Mouse (Mus musculus) liver, adult 2 months (tissue): ENCODE measurements around the gene Myo5a. TPM values are rescaled to one million over a fixed set of nuclear protein-coding genes. Genes with fewer than 3 reads are reported as not detected.

Experiments
- DNase-seq: peaks from one replicate; pipeline ENCODE4 v3.0.0-alpha.2; 2011; ENCODE audit warnings: low read depth, low spot score; ENCODE audit errors: extremely low read depth
- H3K27ac ChIP-seq: fragments of 200-500 bp; replicated peaks from 2 replicates; pipeline ENCODE4 v1.5.1; 2012; ENCODE audit warnings: low read depth, mild to moderate bottlenecking, control low read depth, inconsistent platforms, low read length; ENCODE audit not compliant: insufficient read depth
- H3K27me3 ChIP-seq: fragments of 200-500 bp; 2 replicates; pipeline ENCODE4 v1.6.1; 2012; ENCODE audit warnings: mild to moderate bottlenecking, moderate library complexity, low read length, inconsistent platforms; ENCODE audit not compliant: control insufficient read depth, insufficient read depth
- H3K36me3 ChIP-seq: fragments of 200-500 bp; 2 replicates; pipeline ENCODE4 v1.6.1; 2012; ENCODE audit warnings: low read length, inconsistent platforms; ENCODE audit not compliant: control insufficient read depth, insufficient read depth
- H3K4me1 ChIP-seq: fragments of 200-500 bp; 2 replicates; pipeline ENCODE4 v1.6.1; 2011; ENCODE audit warnings: low read length; ENCODE audit not compliant: control insufficient read depth, insufficient read depth
- H3K4me3 ChIP-seq: fragments of 200-500 bp; 2 replicates; pipeline ENCODE4 v1.5.1; 2011; ENCODE audit warnings: low read depth, mild to moderate bottlenecking, control low read depth, low read length, moderate library complexity; ENCODE audit not compliant: insufficient read depth
- H3K79me2 ChIP-seq: fragments of 200-500 bp; 2 replicates; pipeline ENCODE4 v1.6.1; 2012; ENCODE audit warnings: inconsistent platforms, mild to moderate bottlenecking, low read length, moderate library complexity; ENCODE audit not compliant: control insufficient read depth, insufficient read depth
- H3K9ac ChIP-seq: fragments of 200-500 bp; 2 replicates; pipeline ENCODE4 v1.6.1; 2012; ENCODE audit warnings: low read depth, mild to moderate bottlenecking, control low read depth, inconsistent platforms, low read length
- CTCF ChIP-seq: fragments of 200-500 bp; IDR thresholded peaks from 2 replicates; pipeline ENCODE4 v1.5.1; 2011; ENCODE audit warnings: low read depth, low read length, control low read depth
- POLR2A ChIP-seq: fragments of 200-500 bp; IDR thresholded peaks from 2 replicates; pipeline ENCODE4 v1.6.1; 2011; ENCODE audit warnings: low read length, control low read depth; ENCODE audit not compliant: insufficient read depth; ENCODE audit errors: extremely low read depth
- WGBS: fragments of 180-500 bp; shearing (Covaris S2); methylation state at CpG from one replicate; pipeline ENCODE4 v1.1.7; 2018; 5-methylcytosine and 5-hydroxymethylcytosine counted together
- polyA plus RNA-seq: library from polyadenylated mRNA; depleted of rRNA; stranded (reverse); fragments of >200 nt; gene quantifications from 2 replicates; pipeline ENCODE4 v1.2.3, GENCODE M21; 2012; rRNA removed
- total RNA-seq: library from RNA; depleted of rRNA; stranded (reverse); fragments of >200 nt; gene quantifications from 2 replicates; pipeline ENCODE4 v1.2.3, GENCODE M21; 2014; rRNA removed

Myo5a gene
- total RNA-seq (0.74 and 1.1 TPM in 2 replicates), polyA plus RNA-seq (0.06 and 0.17 TPM in 2 replicates)

DNA sequence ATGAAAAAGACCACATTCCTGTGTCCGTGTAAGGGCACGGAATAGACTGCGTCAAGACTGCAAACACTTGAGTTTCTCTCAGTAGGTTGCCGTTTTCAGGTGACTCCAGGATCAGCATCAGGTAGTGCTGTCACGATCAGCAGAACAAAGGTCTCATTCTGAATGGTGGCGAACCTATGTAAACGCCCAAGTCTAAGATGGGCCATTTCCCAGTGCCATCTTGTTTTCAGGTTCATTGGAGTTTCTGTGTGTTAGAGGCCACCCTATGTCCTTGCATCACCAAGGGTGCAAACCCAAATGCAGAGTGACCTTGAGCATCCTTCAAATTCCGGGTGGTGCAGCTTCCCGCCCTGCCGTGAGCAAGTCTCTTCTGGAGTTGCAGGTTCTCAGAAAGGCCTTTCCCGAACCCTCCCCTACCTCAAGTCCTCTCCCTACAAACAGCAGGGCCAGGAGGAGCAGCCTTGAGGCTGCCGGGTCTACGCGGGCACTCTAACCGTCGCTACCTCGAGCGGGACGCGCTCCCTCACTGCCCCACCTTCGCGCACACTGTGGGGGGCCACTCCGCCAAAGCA lies at the start of gene Myo5a:
Myo5a (plus strand) TSS at position 559 of the 572 bp plus-strand sequence.
- Histone ChIP-seq H3K4me1 (peaks cover 5% of the 10 kb centered on the region; the same call in 1 of the 2 replicates), H3K36me3 (no peaks in the 10 kb centered on the region), H3K9ac (peak within 1 kb of the TSS; percentile 81), H3K27ac (no peak within 1 kb of the TSS), H3K27me3 (peaks cover 16% of the 10 kb centered on the region), H3K79me2 (no peaks in the 10 kb centered on the region), H3K4me3 (peak within 1 kb of the TSS; percentile 78)
- no peak for DNase-seq
- no peak for TF ChIP-seq POLR2A
- TF ChIP-seq CTCF: no peak
- WGBS: 23% methylated on average over 23 of the region's 23 CpGs

DNA sequence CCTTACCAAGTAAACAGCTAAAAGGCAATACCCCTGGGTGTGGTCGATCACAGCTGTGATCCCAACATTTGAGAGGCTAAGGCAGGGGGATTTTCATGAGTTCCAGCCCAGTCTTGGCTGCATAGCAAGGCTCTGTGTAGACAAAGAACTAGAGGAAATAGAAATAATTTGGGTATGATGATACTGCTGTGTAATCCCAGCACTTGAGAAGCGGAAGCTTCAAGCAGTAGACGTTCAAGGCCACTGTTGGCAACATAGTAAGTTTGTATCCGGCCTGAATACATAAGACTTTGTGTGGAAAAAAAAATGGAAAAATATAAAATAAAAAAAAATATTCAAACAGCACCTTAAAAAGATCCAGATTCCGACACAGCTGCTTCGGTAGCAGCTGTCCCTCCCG lies 48.3 kb upstream of the Myo5a start:
- 69% methylated on average over 7 of the region's 7 CpGs for WGBS
- H3K27ac ChIP-seq: no peak overlapping the region; the same call in 1 of the 2 replicates

GRCm38 (mm10) chr9:75023150-75023894 lies 47.5 kb upstream of the Myo5a start:
- H3K9ac ChIP-seq: no peak overlapping the region
- TF ChIP-seq CTCF: no peak
- no peak for TF ChIP-seq POLR2A
- peaks cover 4% of the 10 kb centered on the region; the same call in 1 of the 2 replicates for H3K4me1 ChIP-seq
- H3K27me3 ChIP-seq: no peaks in the 10 kb centered on the region
- no peaks in the 10 kb centered on the region for H3K79me2 ChIP-seq
- no peak overlapping the region for H3K4me3 ChIP-seq
- peak; percentile 49 for DNase-seq
- peaks cover 76% of the 10 kb centered on the region for H3K36me3 ChIP-seq
- WGBS: 64% methylated on average over 5 of the region's 5 CpGs
- H3K27ac ChIP-seq: no peak overlapping the region

More for the DNA sequence above, 48.3 kb upstream of the Myo5a start:
- no peak for DNase-seq
- H3K79me2 ChIP-seq: no peaks in the 10 kb centered on the region
- no peak overlapping the region for H3K4me3 ChIP-seq
- TF ChIP-seq POLR2A: no peak
- TF ChIP-seq CTCF: no peak
- no peaks in the 10 kb centered on the region for H3K27me3 ChIP-seq
- no peak overlapping the region for H3K9ac ChIP-seq
- peaks cover 75% of the 10 kb centered on the region for H3K36me3 ChIP-seq
- H3K4me1 ChIP-seq: peaks cover 4% of the 10 kb centered on the region; the same call in 1 of the 2 replicates

GRCm38 (mm10) chr9:75024089-75024488 lies 46.7 kb upstream of the Myo5a start:
- H3K4me1 ChIP-seq: 0 out of 2 replicates have a peak, but pooled peaks cover 2% of the 10 kb centered on the region
- no peaks in the 10 kb centered on the region for H3K27me3 ChIP-seq
- no peak overlapping the region for H3K27ac ChIP-seq
- no peak overlapping the region for H3K9ac ChIP-seq
- no peak for TF ChIP-seq POLR2A
- no peak for TF ChIP-seq CTCF
- 51% methylated on average over 7 of the region's 7 CpGs for WGBS
- DNase-seq: no peak
- peaks cover 77% of the 10 kb centered on the region for H3K36me3 ChIP-seq
- no peaks in the 10 kb centered on the region for H3K79me2 ChIP-seq
- H3K4me3 ChIP-seq: no peak overlapping the region

DNA sequence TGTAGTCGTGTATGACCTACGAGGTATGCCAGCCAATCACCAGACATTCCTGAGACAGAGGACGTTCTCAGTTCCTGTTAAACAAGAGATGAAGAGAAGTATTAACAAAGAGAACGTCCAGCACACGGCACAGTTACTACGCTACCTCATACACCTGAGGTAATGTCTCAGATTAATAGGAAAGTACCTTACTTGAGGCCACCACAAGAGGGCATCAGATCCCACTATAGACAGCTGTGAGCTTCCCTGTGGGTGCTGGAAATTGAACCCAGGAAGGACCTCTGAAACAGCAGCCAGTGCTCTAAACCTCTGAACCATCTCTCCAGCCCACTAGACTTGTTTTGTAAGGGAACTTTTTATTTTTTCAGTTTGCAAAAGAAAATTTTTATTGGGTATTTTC lies 45.1 kb upstream of the Myo5a start:
- WGBS: 76% methylated on average over 6 of the region's 6 CpGs
- H3K4me1 ChIP-seq: no peaks in the 10 kb centered on the region
- TF ChIP-seq CTCF (peak; percentile 31; the same call in 1 of the 2 replicates), POLR2A (no peak)
- no peaks in the 10 kb centered on the region for H3K27me3 ChIP-seq
- H3K36me3 ChIP-seq: peaks cover 77% of the 10 kb centered on the region
- H3K9ac ChIP-seq: no peak overlapping the region
- DNase-seq: peak; percentile 51
- H3K4me3 ChIP-seq: no peak overlapping the region
- no peak overlapping the region for H3K27ac ChIP-seq
- no peaks in the 10 kb centered on the region for H3K79me2 ChIP-seq

GRCm38 (mm10) chr9:75032408-75032807 lies 38.4 kb upstream of the Myo5a start:
- DNase-seq: no peak
- Histone ChIP-seq H3K4me1 (peaks cover 8% of the 10 kb centered on the region), H3K79me2 (no peaks in the 10 kb centered on the region), H3K36me3 (peaks cover 45% of the 10 kb centered on the region), H3K9ac (no peak overlapping the region), H3K27me3 (no peaks in the 10 kb centered on the region), H3K27ac (no peak overlapping the region), H3K4me3 (no peak overlapping the region)
- TF ChIP-seq POLR2A (no peak), CTCF (no peak)
- 50% methylated on average over 1 of the region's 1 CpGs for WGBS
